Mouse (Mus musculus): ENCODE results near the gene Uso1. TPM values are rescaled to one million over a fixed set of nuclear protein-coding genes. Genes with fewer than 3 reads are reported as not detected.

Uso1 gene
- polyA plus RNA-seq (2014; fragmentation: Nextera tagmentation; extraction: Ambion mirVana), result 27.4 and 30.9 TPM in 2 replicates

GRCm38 (mm10) chr5:92137239-92138046, at the start of gene Uso1:
Gene Uso1, plus strand, starts transcription at chr5:92137938.
- Histone ChIP-seq H3K36me3 (replicated peaks; ENCODE audit: control insufficient read depth, insufficient read depth) (0 out of 2 replicates have a peak, but pooled peaks cover 3% of the 10 kb centered on the region), H3K4me2 (replicated peaks) (peak within 1 kb of the TSS; percentile 76), H3K27me3 (ENCODE audit: control insufficient read depth, insufficient read depth, low read length) (no peaks in the 10 kb centered on the region), H3K9ac (peak within 1 kb of the TSS; percentile 88), H3K27ac (peak within 1 kb of the TSS; percentile 88), H3K4me3 (replicated peaks; ENCODE audit: low read length) (peak within 1 kb of the TSS; percentile 93), H3K4me1 (replicated peaks; ENCODE audit: control insufficient read depth, insufficient read depth, low read length) (peaks cover 30% of the 10 kb centered on the region), H3K9me3 (ENCODE audit: control insufficient read depth, low read length) (no peaks in the 10 kb centered on the region)
- DNase-seq (ENCODE audit: low spot score), result peak; percentile 98
- WGBS, result 2% methylated on average over 57 of the region's 59 CpGs
- ATAC-seq (ENCODE audit: low FRiP score), result peak; percentile 97

GRCm38 (mm10) chr5:92093263-92094061, 44.3 kb upstream of the Uso1 start:
- no peaks in the 10 kb centered on the region for H3K4me1 ChIP-seq (replicated peaks; ENCODE audit: control insufficient read depth, insufficient read depth, low read length)
- 44% methylated on average over 15 of the region's 15 CpGs for WGBS
- no peaks in the 10 kb centered on the region for H3K9me3 ChIP-seq (ENCODE audit: control insufficient read depth, low read length)
- H3K27me3 ChIP-seq (ENCODE audit: control insufficient read depth, insufficient read depth, low read length), result no peaks in the 10 kb centered on the region
- no peak for DNase-seq (ENCODE audit: low spot score)
- H3K9ac ChIP-seq, result no peak overlapping the region
- H3K27ac ChIP-seq, result no peak overlapping the region
- H3K4me3 ChIP-seq (replicated peaks; ENCODE audit: low read length), result no peak overlapping the region
- no peak overlapping the region for H3K4me2 ChIP-seq (replicated peaks)
- ATAC-seq (ENCODE audit: low FRiP score), result no peak
- no peaks in the 10 kb centered on the region for H3K36me3 ChIP-seq (replicated peaks; ENCODE audit: control insufficient read depth, insufficient read depth)

GRCm38 (mm10) chr5:92094062-92094415, 43.7 kb upstream of the Uso1 start:
- Histone ChIP-seq H3K27me3 (ENCODE audit: control insufficient read depth, insufficient read depth, low read length) (no peaks in the 10 kb centered on the region), H3K4me1 (replicated peaks; ENCODE audit: control insufficient read depth, insufficient read depth, low read length) (no peaks in the 10 kb centered on the region), H3K27ac (no peak overlapping the region), H3K9ac (no peak overlapping the region), H3K9me3 (ENCODE audit: control insufficient read depth, low read length) (no peaks in the 10 kb centered on the region), H3K4me2 (replicated peaks) (no peak overlapping the region), H3K4me3 (replicated peaks; ENCODE audit: low read length) (no peak overlapping the region), H3K36me3 (replicated peaks; ENCODE audit: control insufficient read depth, insufficient read depth) (no peaks in the 10 kb centered on the region)
- DNase-seq (ENCODE audit: low spot score) (no peak), ATAC-seq (ENCODE audit: low FRiP score) (no peak)
- WGBS, result 84% methylated on average over 3 of the region's 3 CpGs

- H3K4me3 ChIP-seq (replicated peaks; ENCODE audit: low read length), result no peak overlapping the region
- no peaks in the 10 kb centered on the region for H3K9me3 ChIP-seq (ENCODE audit: control insufficient read depth, low read length)
- H3K36me3 ChIP-seq (replicated peaks; ENCODE audit: control insufficient read depth, insufficient read depth), result no peaks in the 10 kb centered on the region
- no peaks in the 10 kb centered on the region for H3K27me3 ChIP-seq (ENCODE audit: control insufficient read depth, insufficient read depth, low read length)
- no peak overlapping the region for H3K9ac ChIP-seq
- ATAC-seq (ENCODE audit: low FRiP score), result no peak
- no peak for DNase-seq (ENCODE audit: low spot score)
- no peak overlapping the region for H3K4me2 ChIP-seq (replicated peaks)
- H3K27ac ChIP-seq, result no peak overlapping the region
- 88% methylated on average over 6 of the region's 6 CpGs for WGBS
- H3K4me1 ChIP-seq (replicated peaks; ENCODE audit: control insufficient read depth, insufficient read depth, low read length), result no peaks in the 10 kb centered on the region
Measured at GRCm38 (mm10) chr5:92096786-92097185, 41.0 kb upstream of the Uso1 start.

- 96% methylated on average over 4 of the region's 4 CpGs for whole genome bisulfite sequencing
- Histone ChIP-seq H3K9me3 (ENCODE audit: control insufficient read depth, low read length) (no peaks in the 10 kb centered on the region), H3K27me3 (ENCODE audit: control insufficient read depth, insufficient read depth, low read length) (no peaks in the 10 kb centered on the region), H3K4me1 (replicated peaks; ENCODE audit: control insufficient read depth, insufficient read depth, low read length) (no peaks in the 10 kb centered on the region), H3K27ac (no peak overlapping the region), H3K4me2 (replicated peaks) (no peak overlapping the region), H3K9ac (no peak overlapping the region), H3K4me3 (replicated peaks; ENCODE audit: low read length) (no peak overlapping the region), H3K36me3 (replicated peaks; ENCODE audit: control insufficient read depth, insufficient read depth) (no peaks in the 10 kb centered on the region)
- DNase-seq (ENCODE audit: low spot score) (no peak), ATAC-seq (ENCODE audit: low FRiP score) (no peak)
Measured at GRCm38 (mm10) chr5:92097779-92098178, 40.0 kb upstream of the Uso1 start.

GRCm38 (mm10) chr5:92098351-92099109, 39.2 kb upstream of the Uso1 start:
- H3K27ac ChIP-seq, result no peak overlapping the region
- no peak overlapping the region for H3K9ac ChIP-seq
- H3K4me1 ChIP-seq (replicated peaks; ENCODE audit: control insufficient read depth, insufficient read depth, low read length), result no peaks in the 10 kb centered on the region
- ATAC-seq (ENCODE audit: low FRiP score), result no peak
- H3K36me3 ChIP-seq (replicated peaks; ENCODE audit: control insufficient read depth, insufficient read depth), result no peaks in the 10 kb centered on the region
- H3K4me2 ChIP-seq (replicated peaks), result no peak overlapping the region
- no peak for DNase-seq (ENCODE audit: low spot score)
- H3K27me3 ChIP-seq (ENCODE audit: control insufficient read depth, insufficient read depth, low read length), result no peaks in the 10 kb centered on the region
- no peaks in the 10 kb centered on the region for H3K9me3 ChIP-seq (ENCODE audit: control insufficient read depth, low read length)
- 68% methylated on average over 13 of the region's 13 CpGs for WGBS
- no peak overlapping the region for H3K4me3 ChIP-seq (replicated peaks; ENCODE audit: low read length)

- DNase-seq (ENCODE audit: low spot score) (no peak), ATAC-seq (ENCODE audit: low FRiP score) (no peak)
Measured at GRCm38 (mm10) chr5:92101601-92102000, 36.1 kb upstream of the Uso1 start.

GRCm38 (mm10) chr5:92103062-92103461, 34.7 kb upstream of the Uso1 start:
- Histone ChIP-seq H3K27ac (no peak overlapping the region), H3K9ac (no peak overlapping the region; the same call in 1 of the 2 replicates), H3K4me3 (replicated peaks; ENCODE audit: low read length) (no peak overlapping the region), H3K4me1 (replicated peaks; ENCODE audit: control insufficient read depth, insufficient read depth, low read length) (no peaks in the 10 kb centered on the region), H3K36me3 (replicated peaks; ENCODE audit: control insufficient read depth, insufficient read depth) (no peaks in the 10 kb centered on the region), H3K9me3 (ENCODE audit: control insufficient read depth, low read length) (no peaks in the 10 kb centered on the region), H3K27me3 (ENCODE audit: control insufficient read depth, insufficient read depth, low read length) (no peaks in the 10 kb centered on the region), H3K4me2 (replicated peaks) (no peak overlapping the region)
- no peak for DNase-seq (ENCODE audit: low spot score)
- ATAC-seq (ENCODE audit: low FRiP score), result 0 out of 2 replicates have a peak, but pooled peaks have one; percentile 12
- 68% methylated on average over 6 of the region's 6 CpGs for WGBS

More at GRCm38 (mm10) chr5:92101601-92102000, 36.1 kb upstream of the Uso1 start:
- H3K9ac ChIP-seq, result no peak overlapping the region
- no peak overlapping the region for H3K4me2 ChIP-seq (replicated peaks)
- H3K9me3 ChIP-seq (ENCODE audit: control insufficient read depth, low read length), result no peaks in the 10 kb centered on the region
- H3K4me1 ChIP-seq (replicated peaks; ENCODE audit: control insufficient read depth, insufficient read depth, low read length), result no peaks in the 10 kb centered on the region
- H3K4me3 ChIP-seq (replicated peaks; ENCODE audit: low read length), result no peak overlapping the region
- no peaks in the 10 kb centered on the region for H3K36me3 ChIP-seq (replicated peaks; ENCODE audit: control insufficient read depth, insufficient read depth)
- H3K27ac ChIP-seq, result no peak overlapping the region
- WGBS, result 93% methylated on average over 8 of the region's 8 CpGs
- H3K27me3 ChIP-seq (ENCODE audit: control insufficient read depth, insufficient read depth, low read length), result no peaks in the 10 kb centered on the region

Measured in hindbrain, embryonic 14.5 days (tissue).